ENCODE assay signal across 7 mouse cellular contexts in genomic region chr2:121354378-121354777, GRCm38 (mm10). TPM values are rescaled to one million over a fixed set of nuclear protein-coding genes. Genes with fewer than 3 reads are reported as not detected.
DNase-seq lines count a peak whose midpoint lies in the region; ATAC-seq lines count a peak whose summit lies in the region.

No protein-coding gene starts in this region.

- peaks cover 5% of the 10 kb centered on the region for H3K36me3 ChIP-seq in liver, embryonic 12.5 days

- peak; percentile 8; the same call in 1 of the 2 replicates for ATAC-seq in erythroid progenitor cell, adult 5-6 weeks (replicated peaks; ENCODE audit: low FRiP score, poor library complexity, severe bottlenecking)
- peak; percentile 2; the same call in 1 of the 2 replicates for ATAC-seq in liver, embryonic 12.5 days

- H3K9me3 ChIP-seq in liver, embryonic 12.5 days (replicated peaks), result no peaks in the 10 kb centered on the region

- WGBS in liver, embryonic 12.5 days (ENCODE audit: insufficient replicate concordance), result 4% methylated on average over 6 of the region's 6 CpGs

- peaks cover 56% of the 10 kb centered on the region for H3K27me3 ChIP-seq in liver, embryonic 12.5 days (replicated peaks)

- peak; percentile 4 for DNase-seq in spleen, adult 12 weeks (ENCODE audit: low spot score)
- DNase-seq in spleen, postnatal 4 days (ENCODE audit: low spot score in 2 of 2), result no peak
- peak; percentile 18 for DNase-seq in telencephalon, adult 2 months (ENCODE audit: low read depth, low spot score)
- DNase-seq in embryo, embryonic 11 days, result no peak
- DNase-seq in adrenal gland, postnatal 36 days, result no peak

- peak overlapping the region; percentile 84 for H3K9ac ChIP-seq in liver, embryonic 12.5 days

- 0 out of 2 replicates have a peak overlapping the region, but pooled peaks have one; percentile 64 for H3K27ac ChIP-seq in liver, embryonic 12.5 days

- peak overlapping the region; percentile 81 for H3K4me3 ChIP-seq in liver, embryonic 12.5 days

- peaks cover 21% of the 10 kb centered on the region for H3K4me1 ChIP-seq in liver, embryonic 12.5 days

- peak overlapping the region; percentile 98 for H3K4me2 ChIP-seq in liver, embryonic 12.5 days

RNA-seq across cellular contexts. Expression of gene Ppip5k1, which starts 0.8 kb away (rescaled TPM):
- total RNA-seq in erythroid progenitor cell, adult 5-6 weeks (2015; ENCODE audit: low replicate concordance), result 12.6 and 19.3 TPM in 2 replicates
- total RNA-seq in erythroid progenitor cell, adult 5-6 weeks (2017; ENCODE audit: low replicate concordance), result 18.6 and 24.6 TPM in 2 replicates
- polyA plus RNA-seq in liver, embryonic 12.5 days (2016; fragmentation: Nextera tagmentation; extraction: Ambion mirVana), result 8.1 and 8.7 TPM in 2 replicates
- 10 to 100 TPM; 49.5 to 50.3 TPM for total RNA-seq in adrenal gland, postnatal 36 days (2021)

RNA-seq across cellular contexts. Expression of gene Ckmt1, which starts 3.1 kb away (rescaled TPM):
- not detected in 2 replicates for total RNA-seq in erythroid progenitor cell, adult 5-6 weeks (2015; ENCODE audit: low replicate concordance)
- total RNA-seq in erythroid progenitor cell, adult 5-6 weeks (2017; ENCODE audit: low replicate concordance), result not detected in 2 replicates
- polyA plus RNA-seq in liver, embryonic 12.5 days (2016; fragmentation: Nextera tagmentation; extraction: Ambion mirVana), result 0.16 TPM in 1 of 2 replicates, not detected in the other
- 1 to 10 TPM; 5.8 to 6.6 TPM for total RNA-seq in adrenal gland, postnatal 36 days (2021)

RNA-seq across cellular contexts. Expression of gene Strc, which starts 32.6 kb away (rescaled TPM):
- 0.36 TPM in 1 of 2 replicates, not detected in the other for total RNA-seq in erythroid progenitor cell, adult 5-6 weeks (2015; ENCODE audit: low replicate concordance)
- total RNA-seq in erythroid progenitor cell, adult 5-6 weeks (2017; ENCODE audit: low replicate concordance), result not detected in 2 replicates
- polyA plus RNA-seq in liver, embryonic 12.5 days (2016; fragmentation: Nextera tagmentation; extraction: Ambion mirVana), result not detected in 2 replicates
- total RNA-seq in adrenal gland, postnatal 36 days (2021), result under 1 TPM; 0.10 to 0.76 TPM

RNA-seq across cellular contexts. Expression of gene Pdia3, which starts 59.2 kb away (rescaled TPM):
- 95.9 and 112 TPM in 2 replicates for total RNA-seq in erythroid progenitor cell, adult 5-6 weeks (2015; ENCODE audit: low replicate concordance)
- 73.1 and 88.2 TPM in 2 replicates for total RNA-seq in erythroid progenitor cell, adult 5-6 weeks (2017; ENCODE audit: low replicate concordance)
- 353 and 364 TPM in 2 replicates for polyA plus RNA-seq in liver, embryonic 12.5 days (2016; fragmentation: Nextera tagmentation; extraction: Ambion mirVana)
- 100 to 1,000 TPM; 412 to 415 TPM for total RNA-seq in adrenal gland, postnatal 36 days (2021)

RNA-seq across cellular contexts. Expression of gene Catsper2, which starts 59.2 kb away (rescaled TPM):
- not detected in 2 replicates for total RNA-seq in erythroid progenitor cell, adult 5-6 weeks (2015; ENCODE audit: low replicate concordance)
- not detected in 2 replicates for total RNA-seq in erythroid progenitor cell, adult 5-6 weeks (2017; ENCODE audit: low replicate concordance)
- 0.84 and 1.0 TPM in 2 replicates for polyA plus RNA-seq in liver, embryonic 12.5 days (2016; fragmentation: Nextera tagmentation; extraction: Ambion mirVana)
- total RNA-seq in adrenal gland, postnatal 36 days (2021), result 1 to 10 TPM; 1.9 to 2.9 TPM

Comparison
In these comparisons a context has a peak if more than half of its experiments do, and no peak if none do; other contexts are left out.
1. DNase-seq: peak in spleen, adult 12 weeks (single experiment) and telencephalon, adult 2 months (single experiment); none in spleen, postnatal 4 days (0 of 2), embryo, embryonic 11 days (single experiment) and adrenal gland, postnatal 36 days (0 of 2).
2. RNA of gene Ckmt1, which starts 3.1 kb away (total RNA-seq): 5.8 to 6.6 TPM in adrenal gland, postnatal 36 days; not detected in erythroid progenitor cell, adult 5-6 weeks; every median in the first group is over 4 times any median in the second.